ENCODE assay signal across 12 mouse cellular contexts in the genomic region with DNA sequence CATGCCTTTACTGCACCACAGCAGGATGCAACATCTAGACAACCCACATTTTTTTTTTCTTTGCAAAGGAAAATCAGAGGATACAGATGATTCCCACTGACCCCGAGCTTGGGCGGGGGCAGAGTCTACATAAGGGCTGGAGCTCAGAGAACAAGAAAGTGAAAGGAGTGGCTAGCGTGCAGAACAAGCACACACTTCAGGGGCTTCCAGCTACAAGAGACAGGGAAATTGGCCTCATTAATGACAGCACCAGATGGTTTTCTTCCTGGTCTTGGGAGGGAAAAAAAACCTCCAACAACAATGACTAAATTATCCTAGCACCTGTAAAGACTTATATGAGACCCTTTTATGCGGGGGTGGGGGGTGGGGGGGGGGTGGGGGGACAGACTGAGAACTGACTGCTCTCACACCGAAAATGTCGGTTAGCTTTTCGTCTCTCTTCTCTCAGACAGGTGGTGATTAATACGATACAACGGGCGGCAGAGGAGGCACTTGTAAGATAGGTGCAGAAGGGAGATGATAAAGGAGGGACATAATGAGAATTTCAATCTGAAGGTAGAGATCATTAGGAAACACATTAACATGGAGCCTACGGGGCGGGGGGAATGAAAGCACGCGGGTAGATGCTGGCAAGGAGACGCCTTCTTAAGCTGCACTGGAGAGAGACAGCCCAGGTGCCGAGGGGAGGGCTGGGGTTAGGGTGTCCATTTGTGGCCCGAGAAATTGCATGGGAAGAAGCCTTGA.
DNase-seq lines count a peak whose midpoint lies in the region; ATAC-seq and TF ChIP-seq lines count a peak whose summit lies in the region.
"Had no signal": no experiment of that assay in that cellular context is flagged by ENCODE, and none has a peak within 500 bp of the region (broad histone marks: within the 10 kb centered on the region; RNA-seq: fewer than 3 reads in every experiment).

No protein-coding gene starts in this region.

- H3K9me3 ChIP-seq in heart, embryonic 12.5 days (replicated peaks), result no peaks in the 10 kb centered on the region
- H3K9me3 ChIP-seq in forebrain, postnatal 0 days (ENCODE audit: low read length), result no peaks in the 10 kb centered on the region
- H3K9me3 ChIP-seq in midbrain, embryonic 13.5 days, result no peaks in the 10 kb centered on the region

- H3K27me3 ChIP-seq in heart, embryonic 12.5 days (replicated peaks), result peaks cover 7% of the 10 kb centered on the region; the same call in 1 of the 2 replicates
- no peaks in the 10 kb centered on the region for H3K27me3 ChIP-seq in forebrain, postnatal 0 days (ENCODE audit: insufficient read depth, low read length)
- H3K27me3 ChIP-seq in midbrain, embryonic 13.5 days, result no peaks in the 10 kb centered on the region; the same call in 1 of the 2 replicates

- DNase-seq in heart, postnatal 10 days, result peak; percentile 21 to 41
- DNase-seq in embryo, embryonic 11 days, result peak; percentile 48
- no peak for DNase-seq in forebrain, postnatal 0 days
- DNase-seq in right cerebral cortex, postnatal 10 days (ENCODE audit: low spot score in 2 of 2), result no peak
- no peak for DNase-seq in left cerebral cortex, postnatal 4 days
- DNase-seq in layer of hippocampus, adult 8-10 months (ENCODE audit: low spot score in 2 of 2), result no peak
- DNase-seq: adrenal gland, postnatal 36 days; cerebellum, adult 9-10 months; kidney, adult 18-20 months; lung, postnatal 10 days had no signal

- intact Hi-C loops in heart, postnatal 10 days (cut with DNase I), result no loop called here
- intact Hi-C loops in left cerebral cortex, postnatal 4 days (cut with DNase I), result no loop called here

- no peak overlapping the region for H3K27ac ChIP-seq in heart, embryonic 12.5 days (ENCODE audit: poor library complexity, severe bottlenecking)
- H3K27ac ChIP-seq in forebrain, postnatal 0 days (ENCODE audit: low read depth, low read length), result no peak overlapping the region
- no peak overlapping the region for H3K27ac ChIP-seq in midbrain, embryonic 13.5 days

- H3K4me1 ChIP-seq in heart, embryonic 12.5 days (replicated peaks), result peaks cover 5% of the 10 kb centered on the region
- 0 out of 2 replicates have a peak, but pooled peaks cover 3% of the 10 kb centered on the region for H3K4me1 ChIP-seq in forebrain, postnatal 0 days (ENCODE audit: insufficient read depth)
- H3K4me1 ChIP-seq in midbrain, embryonic 13.5 days (replicated peaks), result peaks cover 34% of the 10 kb centered on the region

- H3K4me3 ChIP-seq in heart, embryonic 12.5 days, result no peak overlapping the region
- no peak overlapping the region for H3K4me3 ChIP-seq in forebrain, postnatal 0 days (ENCODE audit: low read depth, low read length)
- H3K4me3 ChIP-seq in midbrain, embryonic 13.5 days (replicated peaks), result no peak overlapping the region

- no peak for TF ChIP-seq CTCF in forebrain, postnatal 0 days (IDR thresholded peaks at IDR 0.05; ENCODE audit: low read depth)

- no peaks in the 10 kb centered on the region for H3K36me3 ChIP-seq in heart, embryonic 12.5 days
- H3K36me3 ChIP-seq in forebrain, postnatal 0 days (ENCODE audit: insufficient read depth), result no peaks in the 10 kb centered on the region
- no peaks in the 10 kb centered on the region for H3K36me3 ChIP-seq in midbrain, embryonic 13.5 days

- ATAC-seq in heart, embryonic 12.5 days (ENCODE audit: insufficient number of reproducible peaks, low FRiP score), result no peak
- 0 out of 2 replicates have a peak, but pooled peaks have one; percentile 23 for ATAC-seq in forebrain, postnatal 0 days
- ATAC-seq in midbrain, embryonic 13.5 days, result no peak; the same call in 1 of the 2 replicates

- no peak overlapping the region for H3K4me2 ChIP-seq in heart, embryonic 12.5 days
- no peak overlapping the region for H3K4me2 ChIP-seq in forebrain, postnatal 0 days (ENCODE audit: low read depth)
- H3K4me2 ChIP-seq in midbrain, embryonic 13.5 days (replicated peaks), result peak overlapping the region; percentile 30

- 50% methylated on average over 17 of the region's 17 CpGs for WGBS in heart, embryonic 12.5 days
- WGBS in forebrain, postnatal 0 days, result 16% methylated on average over 17 of the region's 17 CpGs
- 16% methylated on average over 17 of the region's 17 CpGs for WGBS in midbrain, embryonic 13.5 days

- H3K9ac ChIP-seq in heart, embryonic 12.5 days, result no peak overlapping the region
- H3K9ac ChIP-seq in forebrain, postnatal 0 days, result no peak overlapping the region
- no peak overlapping the region for H3K9ac ChIP-seq in midbrain, embryonic 13.5 days (replicated peaks)

Comparison
In these comparisons a context has a peak if more than half of its experiments do, and no peak if none do; other contexts are left out.
1. DNase-seq: peak in heart, postnatal 10 days (2 of 2) and embryo, embryonic 11 days (single experiment); none in forebrain, postnatal 0 days (single experiment), right cerebral cortex, postnatal 10 days (0 of 2), left cerebral cortex, postnatal 4 days (single experiment) and layer of hippocampus, adult 8-10 months (0 of 2).